Mouse (Mus musculus): ENCODE measurements around the gene Ipmk.
"Not testable (repeated sequence)": the region's sequence is repeated elsewhere in the genome, so short reads cannot be mapped to it uniquely, and the experiment has no call there.

Ipmk gene

DNA sequence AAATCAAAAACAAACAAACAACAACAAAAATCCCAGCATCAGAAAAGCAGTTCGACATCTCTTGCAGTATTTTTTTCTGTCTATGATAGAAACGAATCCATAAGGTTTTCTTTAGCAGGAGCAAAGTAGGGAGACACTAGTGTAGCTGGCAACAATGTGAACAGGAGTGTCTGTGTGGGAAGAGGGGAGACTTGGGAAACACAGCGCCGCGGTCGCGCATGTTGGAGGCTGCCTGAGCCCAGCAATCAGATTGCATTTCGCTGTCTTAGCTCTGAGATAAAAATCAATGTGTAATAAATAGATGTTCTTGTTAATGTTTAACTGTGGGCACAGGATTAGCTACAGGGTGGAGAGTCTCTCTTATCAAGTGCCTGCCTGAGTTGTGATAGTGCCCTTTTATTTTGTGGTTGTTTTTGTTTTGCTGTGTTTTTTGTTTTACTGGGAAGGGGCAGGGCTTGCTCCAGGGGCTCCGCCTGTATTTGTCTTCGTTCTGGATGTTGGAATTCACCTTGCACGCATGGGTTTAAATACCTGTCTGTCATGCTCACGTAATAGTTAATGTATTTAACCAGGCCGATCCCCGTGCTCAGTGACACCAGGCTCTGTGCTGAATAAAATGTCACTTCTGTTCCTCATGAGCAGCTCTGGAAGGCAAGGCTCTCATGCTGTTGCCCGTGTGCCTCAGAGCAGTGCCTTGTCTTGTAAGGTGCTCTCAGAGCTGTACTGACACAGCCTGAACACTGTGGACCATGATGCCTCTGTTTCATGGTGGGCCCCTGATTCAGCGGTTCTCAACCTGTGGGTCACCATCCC lies 20.8 kb downstream of the Ipmk start:
- DNase-seq (ENCODE audit: extremely low spot score, low read depth, low spot score), result no peak

DNA sequence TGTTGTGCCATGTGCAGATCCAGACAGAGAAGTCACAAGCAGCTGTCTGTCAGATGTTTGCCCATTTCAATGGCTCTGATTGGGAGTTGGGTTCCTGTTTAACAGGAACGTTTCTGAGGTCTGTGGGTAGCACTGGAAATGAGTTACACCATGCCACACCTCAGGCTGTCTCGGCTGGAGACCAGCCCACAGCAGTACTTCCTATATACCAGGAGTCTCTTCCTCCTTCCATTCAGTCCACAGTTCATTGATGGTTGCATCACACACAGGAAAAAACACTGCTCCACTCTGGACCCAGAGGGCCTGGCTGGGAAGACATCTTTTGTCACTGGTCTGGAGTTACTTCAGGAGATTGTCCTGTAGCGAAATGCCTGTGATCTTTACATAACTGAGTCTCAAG lies 21.9 kb downstream of the Ipmk start:
- DNase-seq (ENCODE audit: extremely low spot score, low read depth, low spot score), result no peak

DNA sequence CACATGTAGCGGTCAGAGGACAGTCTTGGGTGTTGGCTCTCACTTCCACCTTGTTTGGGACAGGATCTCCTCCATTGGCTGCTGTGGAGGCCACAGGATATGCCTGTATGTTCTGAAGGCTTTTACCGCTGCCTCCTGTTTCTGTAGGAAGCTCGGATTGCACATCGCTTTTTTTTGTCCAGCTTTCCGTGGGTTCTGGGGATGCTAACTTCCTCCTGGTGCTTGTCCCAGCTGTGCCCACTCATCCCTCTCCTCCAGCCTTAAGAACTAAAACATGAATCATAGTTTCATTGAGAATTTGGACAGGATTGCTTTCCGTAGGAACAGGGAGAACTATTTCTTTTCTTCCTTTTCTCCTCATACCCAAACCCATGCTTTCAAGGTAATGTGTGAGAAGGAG lies 24.3 kb downstream of the Ipmk start:
- no peak for DNase-seq (ENCODE audit: extremely low spot score, low read depth, low spot score)

DNA sequence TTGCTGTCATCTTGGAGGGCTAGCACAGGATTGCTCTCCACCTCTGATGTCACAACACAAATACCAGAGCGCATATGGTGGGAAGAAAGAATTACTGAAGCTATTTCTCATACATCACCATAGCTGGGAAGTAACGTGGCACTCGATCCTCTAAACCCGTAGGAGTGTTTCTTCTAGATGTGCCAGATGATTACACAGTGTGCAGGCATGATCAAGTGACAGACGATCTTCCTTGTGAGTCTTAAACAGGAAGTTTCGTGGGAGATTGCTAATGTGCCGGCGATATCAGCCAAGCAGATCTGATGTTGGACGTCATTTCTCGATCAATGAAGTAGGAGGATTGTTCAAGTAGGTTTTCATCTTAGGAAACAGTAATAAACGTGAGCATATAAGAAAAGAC lies 26.1 kb downstream of the Ipmk start:
- DNase-seq (ENCODE audit: extremely low spot score, low read depth, low spot score), result no peak

DNA sequence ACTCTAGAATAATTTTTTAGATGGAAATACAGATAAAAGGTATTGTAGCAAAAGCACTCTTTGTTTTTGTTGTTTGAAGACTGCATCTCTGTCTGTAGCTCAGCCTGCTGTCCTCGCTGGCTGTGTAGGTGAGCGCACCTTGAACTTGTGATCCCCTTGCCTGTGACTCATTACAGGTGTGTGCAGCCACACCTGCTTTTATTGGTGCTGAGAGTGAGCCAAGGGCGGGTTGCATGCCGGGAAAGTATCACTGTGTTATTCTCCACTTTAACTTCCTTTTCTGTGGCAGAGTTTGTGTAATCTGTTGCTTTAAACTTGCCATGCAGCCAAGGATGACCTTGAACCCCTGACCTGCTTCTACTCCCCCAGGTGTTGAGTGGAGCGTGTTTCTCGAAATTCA lies 28.5 kb downstream of the Ipmk start:
- no peak for DNase-seq (ENCODE audit: extremely low spot score, low read depth, low spot score)

DNA sequence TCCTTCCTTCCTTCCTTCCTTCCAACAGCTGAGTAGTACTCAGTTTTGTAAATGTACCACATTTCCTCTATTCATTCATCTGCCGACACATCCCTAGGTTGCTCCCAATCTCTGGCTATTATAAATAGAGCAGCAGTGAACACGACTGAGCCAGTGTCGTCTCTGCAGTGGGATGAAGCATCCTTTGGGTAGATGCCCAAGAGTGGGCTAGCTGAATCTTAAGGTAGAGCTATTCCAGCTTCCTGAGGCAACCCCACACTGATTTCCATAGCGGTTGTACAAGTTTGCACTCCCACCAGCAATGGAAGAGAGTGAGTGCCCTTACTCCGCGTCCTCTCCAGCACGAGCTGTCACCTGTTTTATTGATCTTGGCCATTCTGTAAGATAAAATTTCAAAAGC lies 32.8 kb downstream of the Ipmk start:
- DNase-seq (ENCODE audit: extremely low spot score, low read depth, low spot score), result no peak

DNA sequence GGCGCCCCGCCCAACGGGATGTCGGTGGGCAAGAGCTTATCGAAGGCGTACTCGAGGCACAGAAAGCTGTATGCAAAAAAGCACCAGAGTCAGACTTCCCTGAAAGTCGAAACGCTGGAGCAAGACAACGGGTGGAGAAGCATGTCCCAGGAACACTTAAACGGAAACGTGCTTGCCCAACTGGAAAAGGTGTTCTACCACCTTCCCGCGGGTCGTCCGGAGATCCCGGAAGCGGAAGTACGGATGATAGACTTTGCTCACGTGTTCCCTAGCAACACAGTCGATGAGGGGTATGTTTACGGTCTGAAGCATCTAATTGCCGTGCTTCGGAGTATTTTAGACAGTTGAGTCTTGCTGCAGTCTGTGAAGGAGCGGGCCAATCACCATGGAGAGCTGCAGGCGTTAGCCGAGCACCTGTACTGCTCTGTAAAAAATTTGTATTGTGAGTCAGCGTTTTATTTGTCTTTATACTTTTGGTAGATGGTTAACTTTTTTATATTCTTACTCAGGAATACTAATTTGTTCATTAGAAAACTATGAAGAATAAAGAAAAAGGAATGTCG lies 34.0 kb downstream of the Ipmk start:
- no peak for DNase-seq (ENCODE audit: extremely low spot score, low read depth, low spot score)

DNA sequence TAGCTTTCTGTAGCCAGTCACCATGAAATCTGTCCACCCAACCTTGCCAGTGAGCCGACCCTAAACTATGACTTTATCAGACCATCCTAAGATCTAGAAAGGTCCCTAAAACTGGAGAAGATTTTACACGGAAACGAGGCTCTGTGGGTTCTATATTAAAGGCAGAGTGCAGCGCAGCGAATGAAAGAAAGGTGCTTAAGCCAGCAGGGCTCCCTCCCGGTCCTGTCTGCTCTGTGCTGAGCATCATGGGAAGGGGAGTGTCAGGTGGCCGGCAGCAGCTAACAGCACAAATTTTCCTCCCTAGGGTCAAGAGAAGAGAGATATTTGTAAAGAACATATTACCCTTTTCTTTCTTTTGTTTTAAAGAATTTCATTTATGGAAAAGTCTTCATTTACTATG lies 34.5 kb downstream of the Ipmk start:
- no peak for DNase-seq (ENCODE audit: extremely low spot score, low read depth, low spot score)

DNA sequence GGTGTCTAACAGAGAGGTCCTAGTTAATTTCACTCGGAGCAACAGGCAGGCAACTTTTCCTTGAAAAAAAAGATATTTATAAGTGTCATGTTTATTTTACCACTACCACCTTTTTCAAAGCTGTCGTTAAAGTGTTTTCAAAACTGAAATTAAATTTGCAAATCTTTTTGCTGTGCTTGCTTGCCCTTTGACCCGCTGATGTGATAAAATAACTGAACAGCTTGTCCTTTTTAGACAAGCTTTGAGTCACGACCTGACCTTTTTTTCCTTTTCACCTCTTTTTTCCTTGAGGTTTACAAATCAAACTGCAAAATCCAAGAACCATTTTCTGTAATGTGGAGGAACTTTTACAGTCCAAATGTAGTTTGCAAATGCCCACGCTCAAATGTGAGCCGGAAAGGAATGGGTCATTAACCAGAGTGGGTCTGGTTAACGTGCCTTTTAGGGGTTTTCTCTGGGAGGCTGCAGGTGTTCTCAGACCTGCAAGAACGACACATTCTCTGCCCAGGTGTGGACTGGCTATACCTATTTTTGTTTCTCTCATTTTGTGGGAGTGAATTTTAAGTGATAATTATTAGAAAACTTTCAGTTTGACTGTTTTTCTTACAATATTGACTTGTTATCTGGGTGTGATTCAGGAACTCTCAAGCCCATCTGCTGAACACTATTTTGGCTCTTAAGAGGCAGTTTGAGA lies 35.4 kb downstream of the Ipmk start:
- no peak for DNase-seq (ENCODE audit: extremely low spot score, low read depth, low spot score)

DNA sequence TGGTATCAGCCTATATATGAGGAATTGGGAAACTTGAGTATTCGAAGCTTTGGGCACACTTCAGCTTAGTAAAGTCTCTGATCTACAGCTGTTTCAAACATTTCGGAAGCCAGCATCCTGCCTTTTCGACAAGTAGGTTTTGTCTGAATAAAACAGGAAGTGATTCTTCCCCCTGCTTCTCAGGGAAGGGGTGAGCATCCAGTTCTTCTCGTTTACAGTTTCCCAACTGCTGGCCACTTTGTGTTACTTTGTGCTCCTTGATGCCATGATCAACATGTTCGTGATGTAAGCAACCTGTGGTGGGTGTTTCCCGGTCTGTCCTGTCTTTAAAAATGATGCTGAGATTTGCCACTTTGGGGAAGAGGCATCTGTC lies 36.0 kb downstream of the Ipmk start:
- DNase-seq (ENCODE audit: extremely low spot score, low read depth, low spot score), result not testable (repeated sequence)

DNA sequence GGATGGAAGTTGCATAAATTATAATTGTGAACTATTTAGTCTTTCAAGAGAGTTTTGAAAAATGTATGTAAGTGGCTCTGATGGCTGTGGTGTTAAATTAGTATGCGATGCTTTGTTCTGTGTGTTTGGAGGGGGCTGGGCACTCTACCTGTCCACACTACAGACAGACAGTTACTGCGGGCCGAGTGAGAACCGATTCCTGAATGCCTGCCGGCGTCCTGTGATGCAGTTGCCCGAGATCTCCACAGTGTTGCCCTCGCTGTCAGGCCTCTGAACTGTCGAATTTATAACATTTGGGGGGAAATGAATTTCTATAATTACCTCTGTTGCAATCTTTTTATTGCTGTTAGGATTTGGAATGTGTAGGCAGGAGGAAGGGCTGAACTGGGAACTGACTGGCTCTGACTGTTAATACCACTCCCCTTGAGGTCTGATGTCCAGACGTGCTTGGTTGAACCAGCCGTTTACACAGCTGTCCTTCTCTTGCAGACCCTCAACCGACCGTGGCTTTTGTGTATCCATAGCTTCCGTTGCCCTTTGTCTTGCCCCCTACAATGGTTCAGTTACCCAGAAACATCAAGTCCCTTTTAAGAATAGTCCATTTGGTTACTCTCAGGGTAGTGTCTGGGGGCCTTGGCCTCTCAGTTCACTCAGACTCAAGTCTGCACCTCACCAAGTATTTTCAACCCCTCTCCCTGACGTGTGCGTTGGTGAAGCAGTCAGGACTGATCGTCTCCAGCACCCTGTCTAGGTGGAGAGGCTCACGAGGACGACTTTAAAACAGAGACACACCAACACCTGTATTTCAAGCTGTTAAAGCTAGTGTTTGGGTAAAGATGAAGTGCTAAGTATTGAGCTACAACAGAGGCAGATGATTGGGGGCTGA lies 36.8 kb downstream of the Ipmk start:
- no peak for DNase-seq (ENCODE audit: extremely low spot score, low read depth, low spot score)

DNA sequence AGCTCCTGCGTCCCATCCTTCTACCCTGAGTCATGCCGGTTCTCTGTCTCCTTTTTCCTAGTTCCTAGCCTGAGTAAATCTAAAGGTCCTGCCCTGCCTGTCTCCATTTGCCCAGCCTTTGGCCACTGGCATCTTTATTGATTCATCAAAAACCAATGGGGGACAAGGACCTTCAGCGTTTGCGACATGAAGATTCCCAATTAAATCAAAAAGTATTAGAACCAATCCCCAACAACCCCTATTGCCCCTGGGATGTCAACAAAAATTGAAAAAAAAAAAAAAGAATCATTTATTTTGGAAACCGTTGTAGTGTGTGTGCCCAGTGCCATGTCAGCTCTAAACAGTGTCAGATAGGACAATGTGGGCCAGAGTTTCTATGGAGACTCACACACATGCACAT lies 41.7 kb downstream of the Ipmk start:
- DNase-seq (ENCODE audit: extremely low spot score, low read depth, low spot score), result no peak

DNA sequence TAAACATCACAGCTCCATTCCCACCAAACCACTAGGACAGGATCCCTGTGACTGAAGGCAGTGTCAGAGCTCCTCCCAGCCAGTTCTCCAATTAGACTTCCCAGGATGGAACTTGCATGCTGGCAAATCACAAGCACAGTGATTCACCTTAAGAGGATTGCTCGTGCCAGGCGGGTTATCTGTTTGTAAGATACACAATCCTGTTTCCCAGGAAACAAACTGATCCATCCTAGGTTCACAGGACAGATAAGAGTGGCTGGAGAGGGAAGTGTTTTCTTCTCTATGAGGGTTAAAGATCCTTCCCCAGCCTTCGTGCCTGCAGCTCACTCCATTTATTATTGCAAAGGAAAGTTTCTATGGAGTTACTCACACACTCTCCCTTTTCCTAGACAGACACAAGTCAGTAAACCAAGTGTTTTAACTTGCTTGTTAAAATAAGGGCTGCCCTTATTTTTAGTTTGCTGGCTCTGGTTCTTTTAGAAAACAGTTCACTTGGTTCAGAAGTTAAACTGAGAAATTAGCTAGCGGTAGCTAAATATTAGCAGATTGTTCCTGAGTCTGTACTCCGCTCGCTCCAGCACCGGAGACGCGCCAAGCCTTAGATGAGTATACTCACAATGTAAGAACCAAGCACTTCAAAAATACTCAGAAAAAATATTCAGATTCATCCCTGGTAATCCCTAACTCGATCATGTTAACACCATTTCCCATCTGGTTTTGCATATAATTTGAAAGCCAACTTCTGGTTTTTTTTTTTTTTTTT lies 51.0 kb downstream of the Ipmk start:
- no peak for DNase-seq (ENCODE audit: extremely low spot score, low read depth, low spot score)

DNA sequence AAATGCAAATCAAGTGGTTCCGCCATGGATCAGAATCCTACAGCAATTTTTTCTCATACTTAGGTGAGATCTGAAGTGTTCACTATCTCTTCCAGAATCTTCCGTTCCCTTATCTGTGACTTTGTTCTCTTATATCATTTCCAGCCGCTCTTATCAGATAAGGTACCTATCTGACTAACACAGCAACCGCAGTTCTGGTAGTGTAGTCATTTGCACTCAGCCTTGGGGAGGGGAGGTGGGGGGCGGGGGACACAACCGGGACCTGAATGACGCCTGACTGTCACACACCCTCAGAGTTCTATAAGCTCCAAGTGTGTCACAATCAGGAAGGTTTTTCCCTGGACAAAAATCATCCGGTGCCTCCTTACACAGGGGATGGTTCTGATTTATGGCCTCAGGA lies 51.8 kb downstream of the Ipmk start:
- no peak for DNase-seq (ENCODE audit: extremely low spot score, low read depth, low spot score)

DNA sequence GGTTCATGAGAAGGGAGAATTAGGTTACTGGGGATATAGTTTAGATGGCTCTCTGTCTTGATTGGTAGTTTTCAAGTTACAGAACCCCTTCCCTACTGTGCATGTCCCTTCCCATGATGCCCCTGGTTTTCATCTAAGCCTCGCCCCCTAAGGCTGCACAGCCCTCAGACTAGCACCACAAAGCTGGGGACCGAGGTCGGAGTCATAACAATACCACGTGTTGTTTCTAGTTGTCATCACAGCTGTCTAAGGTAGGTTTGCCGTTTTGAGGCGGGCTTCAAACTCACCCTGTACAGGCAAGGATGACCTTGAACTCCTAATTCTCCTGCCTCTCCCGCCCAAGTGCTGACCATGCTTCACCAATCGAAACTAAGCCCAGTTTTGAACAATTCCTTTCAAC lies 52.4 kb downstream of the Ipmk start:
- DNase-seq (ENCODE audit: extremely low spot score, low read depth, low spot score), result no peak

DNA sequence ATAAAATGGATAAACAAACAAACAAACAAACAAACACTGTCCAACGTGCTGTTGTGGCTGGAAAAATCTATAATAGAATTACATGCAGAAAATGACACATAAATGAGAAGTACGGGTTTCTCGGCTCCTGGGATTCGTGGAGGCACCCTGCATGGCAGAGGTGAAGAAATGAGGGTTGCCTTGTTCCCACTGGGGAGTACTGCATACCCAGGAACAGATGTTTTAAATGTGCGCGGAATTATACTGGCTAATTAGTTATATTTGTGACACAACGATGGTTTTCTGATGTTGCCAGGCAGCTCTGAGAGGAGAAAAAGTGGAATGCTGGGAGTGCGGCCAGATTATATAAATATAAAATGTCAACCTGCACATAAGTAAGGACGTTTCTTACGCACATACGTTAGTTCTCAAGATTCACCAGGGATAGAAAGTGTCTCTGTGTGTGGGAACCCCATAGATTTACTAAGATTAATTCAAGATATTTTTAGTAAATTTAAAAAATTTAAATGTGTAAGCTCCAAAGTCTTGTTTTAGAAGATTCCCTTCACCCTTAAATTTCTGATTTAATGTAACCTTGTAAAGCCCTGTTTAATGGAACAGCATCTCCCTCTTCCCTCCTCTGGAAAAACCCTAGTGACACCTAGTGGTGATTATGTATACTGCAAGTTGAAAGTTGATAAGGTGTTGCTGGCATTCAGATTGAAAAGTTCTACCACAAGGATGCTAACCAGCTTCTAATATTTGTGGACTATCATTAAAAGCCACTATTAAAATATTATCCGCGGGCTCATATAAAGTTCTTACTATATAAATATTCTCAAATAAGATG lies 53.5 kb downstream of the Ipmk start:
- peak; percentile 67 for DNase-seq (ENCODE audit: extremely low spot score, low read depth, low spot score)

DNA sequence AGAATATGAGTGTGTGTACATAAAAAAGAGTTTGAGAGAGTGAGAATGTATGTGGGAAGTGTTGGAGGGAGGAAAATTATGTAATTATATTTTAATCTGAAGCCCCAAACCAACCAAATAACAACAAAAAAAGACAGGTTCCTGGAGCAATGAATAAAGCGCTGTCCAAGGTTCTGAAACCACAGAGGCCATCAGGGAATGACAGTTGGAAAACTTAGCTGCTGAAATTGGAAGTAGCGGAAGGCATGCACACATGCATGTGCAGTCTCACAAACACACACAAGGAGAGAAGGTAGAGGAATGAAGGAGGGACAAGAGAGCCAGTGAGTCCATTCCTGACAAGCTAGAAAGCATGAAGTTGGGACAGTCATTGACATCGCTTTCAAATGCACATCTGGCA lies 56.1 kb downstream of the Ipmk start:
- no peak for DNase-seq (ENCODE audit: extremely low spot score, low read depth, low spot score)

DNA sequence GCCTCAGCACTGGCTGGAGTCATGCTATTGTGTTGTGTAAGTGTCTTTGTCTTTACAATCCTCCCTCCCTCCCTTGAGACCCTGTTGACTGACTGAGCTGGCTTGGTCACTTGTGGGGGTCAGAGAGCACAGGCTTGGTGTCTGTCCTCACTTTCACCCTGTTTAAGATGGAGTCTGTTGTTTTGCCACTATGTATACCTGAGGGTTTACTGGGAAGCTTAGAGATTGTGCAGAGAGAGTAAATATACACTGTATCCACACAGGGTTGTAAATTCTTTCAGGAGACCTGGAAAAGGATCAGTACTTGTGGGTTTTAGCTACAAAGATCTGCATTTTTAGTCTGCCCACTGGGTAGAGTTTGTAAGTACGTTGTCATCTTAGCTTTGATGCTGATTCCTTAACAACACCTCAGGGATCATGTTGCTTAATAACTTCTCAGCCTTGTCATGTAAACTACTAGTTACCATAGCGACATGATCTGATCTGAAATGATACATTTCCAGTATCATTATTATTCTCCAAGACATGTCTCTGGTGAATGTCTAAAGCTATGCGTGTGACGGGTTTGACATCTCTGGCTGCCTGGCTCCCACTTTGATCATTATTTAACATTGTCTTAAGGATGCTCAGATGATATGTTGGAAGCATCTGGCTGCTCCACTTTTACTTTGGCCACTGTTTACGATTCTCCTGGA lies 58.1 kb downstream of the Ipmk start:
- DNase-seq (ENCODE audit: extremely low spot score, low read depth, low spot score), result no peak

DNA sequence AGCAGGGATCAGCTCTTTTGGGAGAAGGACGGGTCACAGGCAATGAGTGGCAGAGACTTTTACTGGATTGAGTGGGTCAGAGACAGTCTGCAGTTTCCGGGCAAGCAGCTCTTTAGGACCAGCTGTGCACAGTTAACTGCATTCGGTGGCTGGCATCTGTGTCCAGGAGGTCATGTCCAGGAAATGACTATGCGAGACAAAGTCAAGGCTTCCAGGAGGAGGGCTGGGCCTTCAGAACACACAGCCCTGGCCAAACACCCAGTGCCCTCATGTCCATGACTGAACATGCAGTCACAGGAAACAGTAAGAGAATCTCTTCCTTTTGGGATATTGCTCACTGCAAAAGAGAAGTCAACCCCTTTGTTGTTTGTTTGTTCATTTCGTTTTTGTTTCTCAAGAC lies 62.4 kb downstream of the Ipmk start:
- DNase-seq (ENCODE audit: extremely low spot score, low read depth, low spot score), result no peak

Measured in hindlimb bud, embryonic 11.5 days (tissue).